ENCODE assay signal across 8 mouse cellular contexts in genomic region chr4:57567666-57568206, GRCm38 (mm10). TPM values are rescaled to one million over a fixed set of nuclear protein-coding genes. Genes with fewer than 3 reads are reported as not detected.
DNase-seq lines count a peak whose midpoint lies in the region; ATAC-seq lines count a peak whose summit lies in the region.

TSS of gene Pakap (plus strand) at chr4:57568179.

- no peak within 1 kb of the TSS for H3K27ac ChIP-seq in forebrain, embryonic 11.5 days (ENCODE audit: low read depth, low read length)
- H3K27ac ChIP-seq in heart, embryonic 16.5 days (ENCODE audit: low read length): peak within 1 kb of the TSS; percentile 96
- peak within 1 kb of the TSS; percentile 91 for H3K27ac ChIP-seq in lung, embryonic 15.5 days

- no peaks in the 10 kb centered on the region for H3K9me3 ChIP-seq in forebrain, embryonic 11.5 days (ENCODE audit: control insufficient read depth, low read length)
- H3K9me3 ChIP-seq in heart, embryonic 16.5 days (replicated peaks; ENCODE audit: control insufficient read depth, low read length): no peaks in the 10 kb centered on the region
- H3K9me3 ChIP-seq in lung, embryonic 15.5 days: no peaks in the 10 kb centered on the region

- peak within 1 kb of the TSS; percentile 92 for H3K4me2 ChIP-seq in forebrain, embryonic 11.5 days (ENCODE audit: low read depth, low read length, severe bottlenecking)
- peak within 1 kb of the TSS; percentile 71 for H3K4me2 ChIP-seq in heart, embryonic 16.5 days (ENCODE audit: low read depth, low read length)
- H3K4me2 ChIP-seq in lung, embryonic 15.5 days: peak within 1 kb of the TSS; percentile 80

- peaks cover 6% of the 10 kb centered on the region; the same call in 1 of the 2 replicates for H3K27me3 ChIP-seq in forebrain, embryonic 11.5 days (ENCODE audit: control insufficient read depth, insufficient read depth, low read length)
- no peaks in the 10 kb centered on the region for H3K27me3 ChIP-seq in heart, embryonic 16.5 days (ENCODE audit: control insufficient read depth, insufficient read depth, low read length)
- no peaks in the 10 kb centered on the region for H3K27me3 ChIP-seq in lung, embryonic 15.5 days

- no peaks in the 10 kb centered on the region for H3K4me1 ChIP-seq in forebrain, embryonic 11.5 days (replicated peaks; ENCODE audit: control insufficient read depth, insufficient read depth, low read length)
- H3K4me1 ChIP-seq in heart, embryonic 16.5 days (ENCODE audit: control insufficient read depth, insufficient read depth, low read length): peaks cover 37% of the 10 kb centered on the region
- H3K4me1 ChIP-seq in lung, embryonic 15.5 days: peaks cover 39% of the 10 kb centered on the region

- under 1% methylated on average over 42 of the region's 51 CpGs for WGBS in forebrain, embryonic 11.5 days
- WGBS in heart, embryonic 16.5 days: under 1% methylated on average over 45 of the region's 51 CpGs
- 1% methylated on average over 32 of the region's 51 CpGs for WGBS in lung, embryonic 15.5 days

- ATAC-seq in forebrain, embryonic 11.5 days (replicated peaks; ENCODE audit: low FRiP score): peak; percentile 83
- ATAC-seq in heart, embryonic 16.5 days (replicated peaks; ENCODE audit: extremely low read depth, insufficient read depth, low FRiP score): peak; percentile 84
- peak; percentile 85 for ATAC-seq in lung, embryonic 15.5 days (ENCODE audit: borderline replicate concordance, extremely low read depth, low FRiP score, low TSS enrichment)
- ATAC-seq in inflammation-experienced regulatory T-cells, adult 6 months: no peak

- H3K36me3 ChIP-seq in forebrain, embryonic 11.5 days (ENCODE audit: control insufficient read depth, insufficient read depth, low read length): no peaks in the 10 kb centered on the region
- no peaks in the 10 kb centered on the region for H3K36me3 ChIP-seq in heart, embryonic 16.5 days (ENCODE audit: control insufficient read depth, insufficient read depth)
- no peaks in the 10 kb centered on the region for H3K36me3 ChIP-seq in lung, embryonic 15.5 days

- peak within 1 kb of the TSS; percentile 52 for H3K4me3 ChIP-seq in forebrain, embryonic 11.5 days (ENCODE audit: low read depth, low read length)
- H3K4me3 ChIP-seq in heart, embryonic 16.5 days (ENCODE audit: low read length): peak within 1 kb of the TSS; percentile 72
- H3K4me3 ChIP-seq in lung, embryonic 15.5 days: peak within 1 kb of the TSS; percentile 57

- peak within 1 kb of the TSS; percentile 55 for H3K9ac ChIP-seq in forebrain, embryonic 11.5 days (ENCODE audit: low read length)
- H3K9ac ChIP-seq in heart, embryonic 16.5 days (ENCODE audit: low read length): peak within 1 kb of the TSS; percentile 84
- H3K9ac ChIP-seq in lung, embryonic 15.5 days: peak within 1 kb of the TSS; percentile 70

- DNase-seq in layer of hippocampus, adult 11-12 months (ENCODE audit: low spot score): peak; percentile 71
- no peak for DNase-seq in layer of hippocampus, adult 9-10 months (ENCODE audit: low spot score)
- DNase-seq in forebrain, embryonic 11.5 days (ENCODE audit: low spot score): peak; percentile 82
- peak; percentile 58 to 62 for DNase-seq in layer of hippocampus, postnatal 14 days (ENCODE audit: low spot score in 2 of 2)
- peak; percentile 6 for DNase-seq in retina, postnatal 7 days (ENCODE audit: low read depth, low spot score)

RNA-seq across cellular contexts. Expression of gene Pakap, which starts in this region (rescaled TPM):
- polyA plus RNA-seq in forebrain, embryonic 11.5 days (2014; fragmentation: Nextera tagmentation; extraction: Ambion mirVana): 21.1 and 22.3 TPM in 2 replicates
- polyA plus RNA-seq in heart, embryonic 16.5 days (2015; fragmentation: Nextera tagmentation; extraction: Ambion mirVana): 57.5 and 60.2 TPM in 2 replicates
- total RNA-seq in layer of hippocampus, postnatal 14 days (2021): 10 to 100 TPM; 20.8 to 26.0 TPM
- 43.3 and 47.7 TPM in 2 replicates for polyA plus RNA-seq in lung, embryonic 15.5 days (2015; fragmentation: Nextera tagmentation; extraction: Ambion mirVana)
- 1 to 10 TPM in 2 of 3 experiments, under 1 TPM in 1; 0.50 to 2.1 (median 1.1) TPM for polyA plus RNA-seq in inflammation-experienced regulatory T-cells, adult 6 months (2017; shearing (Covaris generic))
